Mouse (Mus musculus): ENCODE data around the gene Dnah10. TPM values are rescaled to one million over a fixed set of nuclear protein-coding genes. Genes with fewer than 3 reads are reported as not detected.

Dnah10 gene
- polyA plus RNA-seq, 1 experiment: 0.48 TPM

DNA sequence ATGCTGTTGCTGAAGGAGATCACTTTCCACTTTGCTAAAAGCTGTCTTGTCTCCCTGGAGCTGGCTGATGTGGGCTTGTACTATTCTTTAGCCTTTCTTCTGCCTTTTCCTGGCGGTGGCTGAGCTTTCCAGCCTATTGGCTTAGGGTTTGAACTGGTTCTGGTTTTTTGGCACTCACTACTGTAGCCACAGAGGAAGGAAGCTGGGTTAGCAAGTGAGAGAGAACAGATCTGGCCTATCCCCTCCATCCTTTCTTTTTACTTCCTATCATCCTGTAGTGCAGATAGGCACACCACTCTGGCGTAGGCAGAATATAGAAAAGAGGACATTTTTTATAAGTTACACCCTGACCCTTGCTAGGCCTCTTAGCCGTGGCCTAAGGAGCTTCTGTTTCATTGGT, 148.2 kb downstream of the Dnah10 start:
- TF ChIP-seq CTCF (IDR thresholded peaks at IDR 0.05; ENCODE audit: borderline replicate concordance, extremely low read depth, insufficient read depth, insufficient read length): no peak
- DNase-seq (ENCODE audit: low read depth): no peak

DNA sequence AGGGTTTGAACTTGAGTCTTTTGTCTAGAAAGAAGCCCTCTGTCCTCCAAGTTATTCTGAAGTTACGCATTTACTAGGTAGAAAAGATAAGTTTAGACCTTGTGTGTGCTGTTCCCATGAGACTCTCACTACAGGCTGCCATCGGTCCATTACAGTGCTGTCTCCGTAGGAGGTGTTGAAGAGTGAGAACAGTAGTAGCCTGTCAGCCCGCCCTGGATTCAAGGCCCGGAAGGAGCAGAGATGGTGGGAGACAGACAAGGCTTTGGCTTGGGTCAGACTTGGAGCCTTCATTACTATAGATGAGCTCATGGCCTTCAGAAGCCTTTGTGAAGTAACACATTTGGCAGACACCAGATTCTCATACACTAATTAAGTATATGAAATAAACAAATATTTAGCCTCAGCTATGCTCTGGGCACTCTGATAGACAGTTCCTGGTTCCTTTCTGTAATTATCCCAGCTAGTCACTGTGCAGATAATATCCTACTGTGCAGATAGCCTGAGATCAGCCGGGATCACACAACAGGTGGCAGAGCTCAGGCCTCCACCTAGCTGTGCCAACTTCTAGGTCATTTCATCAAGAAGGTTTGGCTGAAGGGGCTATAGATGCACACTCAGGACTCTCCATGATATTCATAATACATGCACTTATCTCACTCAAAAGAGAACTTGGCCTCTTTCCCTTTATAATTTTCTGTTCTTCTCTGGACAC, 149.2 kb downstream of the Dnah10 start:
- no peak for TF ChIP-seq POLR2A (IDR thresholded peaks at IDR 0.05; ENCODE audit: borderline replicate concordance, extremely low read depth, insufficient read depth, insufficient read length, poor library complexity, severe bottlenecking)
- TF ChIP-seq CTCF (IDR thresholded peaks at IDR 0.05; ENCODE audit: borderline replicate concordance, extremely low read depth, insufficient read depth, insufficient read length): no peak
- DNase-seq (ENCODE audit: low read depth): no peak

DNA sequence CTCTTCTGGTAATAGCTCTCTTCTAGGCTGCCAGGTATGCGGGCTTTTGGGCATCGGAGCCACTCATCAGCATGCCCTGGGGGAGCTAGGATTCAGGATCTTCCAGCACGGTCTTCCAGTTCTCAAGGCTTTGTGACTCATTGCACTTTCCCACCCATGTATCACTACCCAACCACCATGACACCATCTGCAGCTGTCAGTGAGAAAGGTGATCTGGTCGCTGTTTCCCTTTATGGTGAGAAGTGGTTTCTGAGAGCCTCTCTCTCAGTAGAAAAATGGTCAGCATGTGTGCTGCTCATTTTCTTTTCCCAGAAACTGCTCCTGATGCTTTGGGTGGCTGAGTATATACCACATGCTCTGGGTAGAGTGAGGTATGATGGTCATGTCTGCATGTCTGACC, 154.4 kb downstream of the Dnah10 start:
- no peak for DNase-seq (ENCODE audit: low read depth)
- no peak for TF ChIP-seq POLR2A (IDR thresholded peaks at IDR 0.05; ENCODE audit: borderline replicate concordance, extremely low read depth, insufficient read depth, insufficient read length, poor library complexity, severe bottlenecking)
- no peak for TF ChIP-seq CTCF (IDR thresholded peaks at IDR 0.05; ENCODE audit: borderline replicate concordance, extremely low read depth, insufficient read depth, insufficient read length)

DNA sequence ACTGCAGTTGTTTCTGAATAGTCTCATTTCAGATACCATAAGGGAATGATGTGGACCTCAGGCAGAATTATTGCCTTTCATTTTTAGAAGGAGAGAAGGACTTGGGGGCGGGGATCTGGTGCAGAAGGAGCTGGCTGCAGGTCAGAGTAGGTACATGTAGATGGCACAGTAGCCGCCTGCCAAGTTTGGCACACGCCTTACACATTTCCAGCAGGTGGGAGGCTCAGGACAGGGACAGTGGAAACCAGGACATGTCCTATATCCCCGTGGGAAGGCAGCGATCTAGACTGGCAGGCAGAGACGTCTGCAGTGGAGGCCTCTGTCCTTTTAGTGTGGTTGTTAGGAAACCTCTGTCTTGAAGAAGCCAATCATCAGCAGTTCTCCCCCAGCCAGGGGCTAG, 154.9 kb downstream of the Dnah10 start:
- TF ChIP-seq CTCF (IDR thresholded peaks at IDR 0.05; ENCODE audit: borderline replicate concordance, extremely low read depth, insufficient read depth, insufficient read length) (no peak), POLR2A (IDR thresholded peaks at IDR 0.05; ENCODE audit: borderline replicate concordance, extremely low read depth, insufficient read depth, insufficient read length, poor library complexity, severe bottlenecking) (no peak)

DNA sequence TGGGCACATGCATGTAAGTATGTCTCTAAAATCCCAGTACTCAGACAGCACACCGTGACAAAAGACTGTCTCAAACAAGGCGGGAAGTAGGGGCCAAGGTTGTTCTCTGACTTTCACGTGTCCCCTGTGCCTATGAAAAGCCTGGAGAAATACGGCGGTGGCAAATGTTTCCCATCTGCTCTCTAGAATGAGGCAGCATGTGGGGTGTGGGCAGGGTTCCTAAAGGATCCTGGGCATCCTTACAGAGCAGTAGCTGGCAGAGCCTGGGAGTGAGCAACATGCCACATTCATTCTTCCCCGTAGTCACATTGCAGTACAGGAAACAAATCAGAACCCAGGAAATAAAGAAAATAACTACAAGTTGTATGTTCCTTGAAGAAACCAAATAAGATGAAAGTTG, 159.0 kb downstream of the Dnah10 start:
- TF ChIP-seq CTCF (IDR thresholded peaks at IDR 0.05; ENCODE audit: borderline replicate concordance, extremely low read depth, insufficient read depth, insufficient read length) (no peak), POLR2A (IDR thresholded peaks at IDR 0.05; ENCODE audit: borderline replicate concordance, extremely low read depth, insufficient read depth, insufficient read length, poor library complexity, severe bottlenecking) (no peak)
- peak; percentile 70 for DNase-seq (ENCODE audit: low read depth)

More for the DNA sequence above, 154.9 kb downstream of the Dnah10 start:
- DNase-seq (ENCODE audit: low read depth): no peak

Other genes with a start within 250 kb of the Dnah10 start
- 22.7 and 24.4 TPM in 2 replicates for gene Rilpl2, start 246.7 kb upstream of the Dnah10 start, polyA plus RNA-seq (2012; rRNA removed)
- gene Snrnp35, start 242.0 kb upstream of the Dnah10 start, polyA plus RNA-seq (2012; rRNA removed): 9.4 and 13.8 TPM in 2 replicates
- 8.4 and 11.7 TPM in 2 replicates for gene Rilpl1, start 193.7 kb upstream of the Dnah10 start, polyA plus RNA-seq (2012; rRNA removed)
- gene Tmed2, start 184.4 kb upstream of the Dnah10 start, polyA plus RNA-seq (2012; rRNA removed): 142 and 146 TPM in 2 replicates
- gene Ddx55, start 172.2 kb upstream of the Dnah10 start, polyA plus RNA-seq (2012; rRNA removed): 31.8 and 32.3 TPM in 2 replicates
- gene Eif2b1, start 146.0 kb upstream of the Dnah10 start, polyA plus RNA-seq (2012; rRNA removed): 41.3 and 43.5 TPM in 2 replicates
- 70.6 and 82.2 TPM in 2 replicates for gene Gtf2h3, start 145.9 kb upstream of the Dnah10 start, polyA plus RNA-seq (2012; rRNA removed)
- 34.8 and 36.1 TPM in 2 replicates for gene Atp6v0a2, start 96.5 kb upstream of the Dnah10 start, polyA plus RNA-seq (2012; rRNA removed)
- gene Ccdc92, start 137.3 kb downstream of the Dnah10 start, polyA plus RNA-seq (2012; rRNA removed): 27.1 and 36.6 TPM in 2 replicates
- 77.4 and 85.5 TPM in 2 replicates for gene Zfp664, start 137.6 kb downstream of the Dnah10 start, polyA plus RNA-seq (2012; rRNA removed)